Mouse (Mus musculus): ENCODE measurements around the gene Ramp2.

Gene Ramp2

DNA sequence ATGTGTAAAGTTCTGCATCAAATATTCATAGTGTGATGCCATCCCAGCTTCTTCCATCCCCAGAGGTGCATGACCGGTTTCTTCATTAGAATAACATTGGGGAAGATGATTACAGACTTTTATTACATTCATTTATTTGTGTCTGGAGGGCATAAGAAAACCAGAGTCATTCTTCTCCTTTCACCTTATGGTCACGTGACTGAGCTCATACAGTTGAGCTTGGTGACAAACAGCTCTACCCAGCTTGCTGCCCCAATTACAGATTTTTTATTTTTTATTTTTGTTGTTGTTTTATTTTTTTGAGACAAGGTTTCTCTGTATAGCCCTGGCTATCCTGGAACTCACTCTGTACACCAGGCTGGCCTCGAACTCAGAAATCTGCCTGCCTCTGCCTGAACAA, 26.6 kb downstream of the Ramp2 start:
- DNase-seq: no peak

DNA sequence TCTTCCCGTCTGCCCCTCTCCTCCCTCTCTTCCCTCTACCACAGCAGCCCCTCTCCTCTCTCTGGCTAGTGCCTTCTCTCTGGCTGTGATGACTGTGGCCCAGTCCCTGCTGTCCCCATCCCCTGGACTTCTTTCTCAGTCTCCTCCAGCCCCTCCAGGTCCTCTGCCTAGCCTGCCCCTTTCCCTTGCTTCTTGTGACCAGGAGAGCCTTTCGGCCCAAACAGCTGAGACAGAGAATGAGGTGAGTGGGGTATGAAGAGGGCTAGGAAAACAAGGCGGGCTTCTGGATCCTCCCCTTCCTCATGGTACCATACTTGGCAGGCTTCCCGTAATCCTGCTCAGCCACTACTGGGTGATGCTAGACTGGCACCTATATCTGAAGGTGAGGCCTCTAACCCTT, 29.5 kb downstream of the Ramp2 start:
- DNase-seq: no peak

- no peak for DNase-seq
Measured at GRCm38 (mm10) chr11:101276319-101277070, 30.7 kb downstream of the Ramp2 start.

GRCm38 (mm10) chr11:101277381-101278222, 31.8 kb downstream of the Ramp2 start:
- DNase-seq: no peak

GRCm38 (mm10) chr11:101278223-101279192, 32.7 kb downstream of the Ramp2 start, which contains the start of the genes Cntd1 and Coa3:
TSS of gene Cntd1 (plus strand) at chr11:101279012.
TSS of gene Coa3 (minus strand) at chr11:101279114.
- DNase-seq: peak; percentile 86

DNA sequence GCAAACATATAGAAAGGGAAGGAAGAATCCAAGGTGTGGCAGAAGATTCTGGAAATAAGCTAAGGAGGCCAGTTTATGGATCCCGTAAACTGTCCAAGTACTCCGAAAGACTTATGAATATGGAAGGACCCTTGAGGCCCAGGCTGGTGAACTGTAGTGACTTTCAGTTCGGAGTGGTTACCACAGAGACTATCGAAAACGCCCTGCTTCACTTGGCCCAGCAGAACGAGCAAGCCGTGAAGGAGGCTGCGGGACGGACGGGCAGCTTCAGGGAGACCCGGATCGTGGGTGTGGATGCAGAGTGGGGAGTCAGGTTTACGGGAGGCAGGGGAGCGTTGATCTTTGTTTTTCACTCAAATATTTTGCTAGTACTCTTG, 33.4 kb downstream of the Ramp2 start:
- no peak for DNase-seq

DNA sequence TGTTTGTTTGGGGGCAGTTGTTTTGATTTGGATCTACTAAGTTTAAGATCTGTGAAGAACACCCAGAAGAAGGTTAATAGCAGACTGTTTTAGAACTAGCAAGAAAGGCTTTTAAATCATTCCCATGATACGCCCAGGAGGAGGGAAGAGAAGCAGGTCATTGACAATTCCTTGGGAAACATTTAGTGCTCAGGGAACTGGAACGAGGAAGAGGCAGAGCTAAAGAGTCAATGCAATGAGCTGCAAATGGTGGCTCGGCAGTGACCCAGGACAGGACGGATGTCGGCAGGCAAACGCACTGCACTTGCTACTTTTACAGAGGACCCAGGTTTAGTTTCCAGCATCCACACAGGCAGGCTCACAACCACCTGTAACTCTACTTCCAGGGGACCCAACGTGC, 35.0 kb downstream of the Ramp2 start:
- DNase-seq: no peak

DNA sequence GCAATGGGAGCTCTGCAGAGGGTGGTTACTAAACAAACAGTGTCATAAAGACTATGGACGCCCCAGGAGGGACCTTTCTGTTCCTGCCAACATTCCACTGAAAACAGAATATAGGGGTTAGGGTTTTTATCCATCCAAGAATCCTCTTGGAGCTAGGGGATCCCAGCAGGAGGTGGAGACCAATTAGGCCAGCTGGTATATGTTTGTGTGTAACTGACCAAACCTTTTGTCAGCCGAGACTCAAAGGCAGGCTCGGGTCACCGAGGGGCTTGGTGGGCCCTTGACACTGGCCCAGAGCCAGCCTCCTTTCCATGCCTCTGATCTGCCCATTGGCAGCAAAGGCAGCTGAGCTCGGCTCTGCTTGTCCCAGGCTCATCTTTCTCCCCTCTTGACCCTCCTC, 37.1 kb downstream of the Ramp2 start:
- DNase-seq: no peak

GRCm38 (mm10) chr11:101283805-101284204, 38.0 kb downstream of the Ramp2 start:
- no peak for DNase-seq

DNA sequence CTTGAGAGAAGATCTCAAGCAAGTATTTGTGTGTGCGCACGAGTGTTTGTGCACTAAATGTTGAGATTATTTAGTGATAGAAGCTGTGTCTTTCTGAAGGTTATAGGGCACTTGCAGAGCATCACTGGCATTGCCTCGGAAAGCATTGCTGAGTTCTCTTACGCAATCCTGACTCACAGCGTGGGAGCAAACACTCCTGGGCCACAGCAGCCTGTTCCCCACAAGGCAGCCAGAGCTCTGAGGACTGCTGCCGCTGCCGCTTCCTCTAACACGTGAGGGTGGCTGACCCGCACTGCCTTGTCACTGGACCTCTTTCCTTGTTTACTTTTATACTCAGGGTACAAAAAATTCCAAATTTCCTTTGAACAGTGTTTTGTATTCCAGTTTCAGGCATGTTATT, 41.5 kb downstream of the Ramp2 start:
- no peak for DNase-seq

- no peak for DNase-seq
Measured at GRCm38 (mm10) chr11:101291231-101291630, 45.4 kb downstream of the Ramp2 start.

- DNase-seq: no peak
Measured at GRCm38 (mm10) chr11:101295191-101295590, 49.4 kb downstream of the Ramp2 start.

DNA sequence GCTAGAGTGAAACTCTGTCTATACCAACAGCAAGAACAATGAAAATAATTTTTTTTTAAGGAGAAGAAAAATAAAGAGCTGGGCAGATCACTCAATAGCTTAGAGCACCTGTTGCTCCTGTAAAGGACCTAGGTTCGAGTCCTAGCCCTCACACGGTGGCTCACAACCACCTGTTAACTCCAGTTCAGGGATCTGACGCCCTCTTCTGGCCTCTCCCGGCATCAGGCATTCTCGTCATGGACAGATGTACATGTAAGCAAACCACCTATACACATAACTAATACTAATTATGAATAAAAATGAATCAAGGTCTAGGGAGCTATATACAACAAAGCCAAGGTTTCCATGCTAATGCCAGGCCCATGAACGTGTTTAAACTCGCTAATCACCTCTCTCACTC, 55.1 kb downstream of the Ramp2 start:
- no peak for DNase-seq

DNA sequence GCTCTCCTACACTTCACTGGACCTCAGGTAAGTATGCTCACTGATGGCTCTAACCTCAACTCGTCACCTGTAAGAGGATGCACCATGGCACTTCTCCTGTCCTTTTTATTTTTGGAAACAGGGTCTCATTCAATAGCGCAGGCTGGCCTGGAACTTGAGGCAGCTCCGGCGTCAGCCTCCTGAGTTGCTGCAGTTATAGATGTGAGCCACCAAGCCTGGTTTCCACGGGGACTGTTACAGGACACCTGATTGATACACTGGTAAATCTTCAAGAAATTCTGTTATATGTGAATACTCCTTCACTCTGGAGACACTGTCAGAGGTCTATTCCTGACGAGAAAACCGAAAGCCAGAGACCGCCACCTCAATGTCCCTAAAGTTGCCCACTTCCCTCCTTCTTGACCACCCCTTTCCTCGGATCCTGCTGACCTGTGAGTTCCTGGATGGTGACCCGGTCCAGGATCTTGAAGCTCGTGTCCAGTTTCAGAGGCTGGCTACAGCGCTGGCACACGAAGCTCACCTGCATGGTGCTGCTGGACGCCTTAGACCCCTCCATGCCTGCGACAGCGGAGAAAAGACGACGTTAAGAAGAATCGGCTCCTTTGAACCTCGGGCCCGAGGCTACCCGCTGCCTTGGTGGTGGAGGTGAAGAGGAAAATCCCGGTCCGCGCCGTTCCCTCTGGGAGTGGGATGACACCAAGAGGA, 55.6 kb downstream of the Ramp2 start:
- no peak for DNase-seq

GRCm38 (mm10) chr11:101302004-101302798, 56.4 kb downstream of the Ramp2 start, which contains the start of gene Becn1:
TSS of gene Becn1 (minus strand) at chr11:101302286.
- DNase-seq: peak; percentile 96

- DNase-seq: no peak
Measured at GRCm38 (mm10) chr11:101307744-101308143, 61.9 kb downstream of the Ramp2 start.

All from cerebellum, adult 9-10 months (tissue).